Mouse (Mus musculus): ENCODE data around the gene CK137956.

- no peak for TF ChIP-seq CTCF (IDR thresholded peaks at IDR 0.05; ENCODE audit: low read depth, low read length)
- no peak for TF ChIP-seq EP300 (IDR thresholded peaks at IDR 0.05; ENCODE audit: insufficient read depth, low read depth, low read length)
- no peak for TF ChIP-seq POLR2A (IDR thresholded peaks at IDR 0.05; ENCODE audit: insufficient read depth, low read length)
These were observed 57.2 kb downstream of the CK137956 start for GRCm38 (mm10) chr4:127913551-127913950.
